Mouse (Mus musculus): ENCODE data around the gene Nab2. TPM values are rescaled to one million over a fixed set of nuclear protein-coding genes. Genes with fewer than 3 reads are reported as not detected.

Nab2 gene
- total and polyA plus RNA-seq, 3 experiments: 28.6 to 92.3 (median 41.0) TPM

DNA sequence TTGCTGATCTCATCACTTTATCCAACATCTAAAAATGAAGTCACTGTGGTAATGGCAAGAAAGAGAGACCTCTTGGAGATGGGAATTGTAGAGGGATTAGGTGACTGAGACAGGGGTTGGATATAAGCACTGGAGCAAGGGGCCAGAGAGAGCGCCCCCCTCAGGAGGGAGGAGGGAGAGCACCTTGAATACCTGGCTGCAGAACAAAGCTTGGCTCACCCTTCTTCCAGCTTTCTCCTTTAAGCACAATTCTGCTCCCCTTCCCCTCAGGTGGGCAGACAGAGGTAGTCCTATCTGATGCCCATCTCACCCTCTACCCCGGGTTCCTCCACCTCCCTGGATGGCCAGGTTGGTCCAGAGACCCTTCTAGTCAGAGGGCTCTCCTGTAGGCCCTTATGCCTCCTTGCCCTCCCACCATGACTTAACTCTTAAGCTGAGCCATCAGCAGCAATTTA, 36.4 kb upstream of the Nab2 start, which contains the start of gene Myo1a:
Gene Myo1a (plus strand): TSS at position 405 of the 455 bp plus-strand sequence.
- Histone ChIP-seq H3K4me1 (ENCODE audit: insufficient read depth, low read depth, low read length) (peaks cover 38% of the 10 kb centered on the region), H3K36me3 (replicated peaks) (peaks cover 8% of the 10 kb centered on the region), H3K4me3 (ENCODE audit: low read depth, low read length) (no peak within 1 kb of the TSS), H3K27me3 (ENCODE audit: insufficient read depth, low read length) (peaks cover 19% of the 10 kb centered on the region), H3K9me3 (replicated peaks) (no peaks in the 10 kb centered on the region)
- TF ChIP-seq TAL1 (conservative IDR thresholded peaks at IDR 0.05; ENCODE audit: low read depth, low read length): no peak
- peak; percentile 21; the same call in 1 of the 2 replicates for TF ChIP-seq CTCF (IDR thresholded peaks at IDR 0.05; ENCODE audit: low read depth, low read length)
- DNase-seq (ENCODE audit: low spot score): no peak
- ATAC-seq (ENCODE audit: extremely low read depth, insufficient number of reproducible peaks, low FRiP score, poor library complexity, severe bottlenecking): no peak

DNA sequence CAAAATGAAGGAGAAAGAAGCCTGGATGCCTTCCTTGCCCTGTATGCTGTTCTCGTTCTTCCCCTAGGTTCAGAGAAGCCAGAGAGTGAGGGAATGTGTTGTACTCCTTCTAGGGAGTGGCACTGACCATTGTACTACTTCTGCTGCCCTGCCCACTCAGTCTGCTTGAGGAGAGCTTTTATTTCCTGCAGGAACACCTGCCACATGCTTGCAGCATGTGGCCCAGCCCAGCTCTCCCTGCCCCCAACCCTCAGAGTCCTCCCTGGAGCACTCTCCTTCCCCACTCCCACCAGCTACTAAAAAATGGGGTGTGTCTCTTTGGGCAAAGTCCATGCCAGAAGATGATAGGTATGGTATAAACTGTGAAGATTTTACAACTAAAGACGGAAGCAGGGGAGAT, 35.9 kb upstream of the Nab2 start:
- no peak for DNase-seq (ENCODE audit: low spot score)
- Histone ChIP-seq H3K4me3 (ENCODE audit: low read depth, low read length) (no peak overlapping the region), H3K9me3 (replicated peaks) (no peaks in the 10 kb centered on the region), H3K4me1 (ENCODE audit: insufficient read depth, low read depth, low read length) (peaks cover 38% of the 10 kb centered on the region), H3K36me3 (replicated peaks) (peaks cover 13% of the 10 kb centered on the region), H3K27me3 (ENCODE audit: insufficient read depth, low read length) (peaks cover 19% of the 10 kb centered on the region)
- TF ChIP-seq GATA2 (IDR thresholded peaks at IDR 0.05; ENCODE audit: borderline replicate concordance, low read depth, low read length) (no peak), GATA1 (IDR thresholded peaks at IDR 0.05; ENCODE audit: borderline replicate concordance, low read length) (no peak), TAL1 (conservative IDR thresholded peaks at IDR 0.05; ENCODE audit: low read depth, low read length) (no peak), CTCF (IDR thresholded peaks at IDR 0.05; ENCODE audit: low read depth, low read length) (no peak), POLR2AphosphoS5 (IDR thresholded peaks at IDR 0.05; ENCODE audit: insufficient replicate concordance, low read depth, low read length) (no peak)
- ATAC-seq (ENCODE audit: extremely low read depth, insufficient number of reproducible peaks, low FRiP score, poor library complexity, severe bottlenecking): no peak

DNA sequence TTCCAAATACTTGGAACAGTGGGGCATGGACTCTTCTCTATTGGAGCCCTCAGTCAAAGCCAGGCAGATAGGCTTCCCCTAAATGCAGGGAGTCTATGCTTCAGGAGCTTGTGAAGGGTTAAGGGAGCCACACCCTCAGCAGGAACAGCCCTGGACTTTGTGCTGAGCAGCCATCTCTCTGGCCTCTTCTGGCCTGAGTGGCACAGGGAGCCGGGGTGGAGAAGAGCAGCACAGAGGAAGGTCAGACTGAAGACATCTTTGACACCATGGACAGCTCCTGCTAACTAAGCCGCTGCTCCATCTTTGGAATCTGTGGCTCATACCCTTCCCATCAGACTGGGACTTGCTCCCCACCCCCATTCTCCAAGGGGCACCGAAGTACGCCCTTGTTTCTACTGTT, 34.9 kb upstream of the Nab2 start:
- Histone ChIP-seq H3K4me1 (ENCODE audit: insufficient read depth, low read depth, low read length) (peaks cover 38% of the 10 kb centered on the region), H3K27me3 (ENCODE audit: insufficient read depth, low read length) (peaks cover 14% of the 10 kb centered on the region), H3K36me3 (replicated peaks) (peaks cover 22% of the 10 kb centered on the region), H3K9me3 (replicated peaks) (no peaks in the 10 kb centered on the region), H3K4me3 (ENCODE audit: low read depth, low read length) (no peak overlapping the region)
- TF ChIP-seq GATA1 (IDR thresholded peaks at IDR 0.05; ENCODE audit: borderline replicate concordance, low read length) (no peak), POLR2AphosphoS5 (IDR thresholded peaks at IDR 0.05; ENCODE audit: insufficient replicate concordance, low read depth, low read length) (no peak), CTCF (IDR thresholded peaks at IDR 0.05; ENCODE audit: low read depth, low read length) (no peak), TAL1 (conservative IDR thresholded peaks at IDR 0.05; ENCODE audit: low read depth, low read length) (no peak), GATA2 (IDR thresholded peaks at IDR 0.05; ENCODE audit: borderline replicate concordance, low read depth, low read length) (no peak)
- DNase-seq (ENCODE audit: low spot score) (peak; percentile 33), ATAC-seq (ENCODE audit: extremely low read depth, insufficient number of reproducible peaks, low FRiP score, poor library complexity, severe bottlenecking) (no peak)

DNA sequence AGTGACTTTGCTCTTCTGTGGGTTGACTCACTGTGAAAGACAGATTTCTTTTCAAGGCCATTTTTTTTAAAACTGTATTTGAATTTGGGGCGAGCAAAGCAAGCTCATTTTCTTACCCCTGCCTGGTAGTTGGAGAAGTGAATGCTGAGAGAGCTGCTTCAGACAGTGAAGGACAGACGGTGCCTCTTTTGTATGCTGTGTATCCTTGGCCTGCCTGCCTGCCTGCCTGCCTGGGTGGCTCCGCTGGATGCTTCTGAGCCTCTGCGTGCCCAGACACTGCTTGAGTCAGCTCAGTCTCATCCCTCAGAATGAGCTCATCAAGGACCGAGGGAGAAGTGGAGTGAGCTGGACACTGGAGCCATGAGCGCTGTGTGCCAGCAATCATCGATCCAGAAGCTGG, 30.6 kb upstream of the Nab2 start:
- Histone ChIP-seq H3K9me3 (replicated peaks) (no peaks in the 10 kb centered on the region), H3K4me3 (ENCODE audit: low read depth, low read length) (no peak overlapping the region), H3K4me1 (ENCODE audit: insufficient read depth, low read depth, low read length) (peaks cover 42% of the 10 kb centered on the region), H3K36me3 (replicated peaks) (peaks cover 58% of the 10 kb centered on the region), H3K27me3 (ENCODE audit: insufficient read depth, low read length) (no peaks in the 10 kb centered on the region)
- no peak for ATAC-seq (ENCODE audit: extremely low read depth, insufficient number of reproducible peaks, low FRiP score, poor library complexity, severe bottlenecking)
- DNase-seq (ENCODE audit: low spot score): no peak
- no peak for TF ChIP-seq TAL1 (conservative IDR thresholded peaks at IDR 0.05; ENCODE audit: low read depth, low read length)
- TF ChIP-seq CTCF (IDR thresholded peaks at IDR 0.05; ENCODE audit: low read depth, low read length): no peak
- no peak for TF ChIP-seq GATA2 (IDR thresholded peaks at IDR 0.05; ENCODE audit: borderline replicate concordance, low read depth, low read length)
- no peak for TF ChIP-seq GATA1 (IDR thresholded peaks at IDR 0.05; ENCODE audit: borderline replicate concordance, low read length)
- no peak for TF ChIP-seq POLR2AphosphoS5 (IDR thresholded peaks at IDR 0.05; ENCODE audit: insufficient replicate concordance, low read depth, low read length)

DNA sequence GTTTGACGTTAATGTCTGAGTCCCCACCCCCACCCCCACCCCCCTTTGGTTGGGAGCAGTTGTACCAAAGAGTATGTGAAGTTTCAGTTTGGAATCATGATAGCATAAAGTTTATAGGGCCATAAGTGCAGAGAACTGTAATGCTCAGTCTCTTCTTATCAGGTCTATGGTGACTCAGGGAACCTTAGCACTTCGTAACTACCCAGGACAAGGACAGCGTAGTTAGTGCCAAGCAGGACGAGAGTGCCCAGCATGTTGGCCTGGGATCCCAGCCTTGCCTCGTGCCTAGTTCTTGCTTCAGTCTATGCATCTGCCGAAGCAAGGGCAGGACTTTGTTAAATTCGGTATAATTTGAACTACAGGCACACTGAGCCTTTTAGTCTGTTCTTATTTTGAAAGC, 27.4 kb upstream of the Nab2 start:
- Histone ChIP-seq H3K9me3 (replicated peaks) (no peaks in the 10 kb centered on the region), H3K4me1 (ENCODE audit: insufficient read depth, low read depth, low read length) (peaks cover 38% of the 10 kb centered on the region), H3K27me3 (ENCODE audit: insufficient read depth, low read length) (no peaks in the 10 kb centered on the region), H3K4me3 (ENCODE audit: low read depth, low read length) (no peak overlapping the region; the same call in 1 of the 2 replicates), H3K36me3 (replicated peaks) (peaks cover 86% of the 10 kb centered on the region)
- DNase-seq (ENCODE audit: low spot score) (no peak), ATAC-seq (ENCODE audit: extremely low read depth, insufficient number of reproducible peaks, low FRiP score, poor library complexity, severe bottlenecking) (no peak)
- no peak for TF ChIP-seq GATA1 (IDR thresholded peaks at IDR 0.05; ENCODE audit: borderline replicate concordance, low read length)
- no peak for TF ChIP-seq GATA2 (IDR thresholded peaks at IDR 0.05; ENCODE audit: borderline replicate concordance, low read depth, low read length)
- no peak for TF ChIP-seq TAL1 (conservative IDR thresholded peaks at IDR 0.05; ENCODE audit: low read depth, low read length)
- TF ChIP-seq CTCF (IDR thresholded peaks at IDR 0.05; ENCODE audit: low read depth, low read length): no peak
- TF ChIP-seq POLR2AphosphoS5 (IDR thresholded peaks at IDR 0.05; ENCODE audit: insufficient replicate concordance, low read depth, low read length): no peak

DNA sequence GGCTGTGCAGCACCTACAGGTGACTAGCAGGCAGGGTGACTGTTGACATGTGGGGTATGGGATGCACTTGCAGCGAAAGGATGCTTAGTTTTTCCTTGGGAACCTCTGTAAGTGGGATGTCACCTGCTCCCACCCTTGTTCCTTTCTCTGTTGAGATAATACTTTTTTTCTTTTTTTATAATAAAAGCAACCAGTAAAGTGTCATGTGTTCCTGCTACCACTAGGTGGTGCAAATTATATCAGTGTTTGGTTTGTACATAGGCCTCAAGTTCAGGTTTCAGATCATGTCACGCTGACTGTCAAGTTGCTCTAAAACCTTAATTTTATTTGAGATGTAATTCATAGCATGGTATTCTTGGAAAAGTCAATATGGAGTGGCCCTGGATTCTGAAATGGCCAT, 26.3 kb upstream of the Nab2 start:
- H3K9me3 ChIP-seq (replicated peaks): no peaks in the 10 kb centered on the region
- peaks cover 85% of the 10 kb centered on the region for H3K36me3 ChIP-seq (replicated peaks)
- H3K4me3 ChIP-seq (ENCODE audit: low read depth, low read length): no peak overlapping the region
- DNase-seq (ENCODE audit: low spot score): no peak
- peak; percentile 34; the same call in 1 of the 2 replicates for TF ChIP-seq CTCF (IDR thresholded peaks at IDR 0.05; ENCODE audit: low read depth, low read length)
- no peak for TF ChIP-seq TAL1 (conservative IDR thresholded peaks at IDR 0.05; ENCODE audit: low read depth, low read length)
- TF ChIP-seq POLR2AphosphoS5 (IDR thresholded peaks at IDR 0.05; ENCODE audit: insufficient replicate concordance, low read depth, low read length): no peak
- TF ChIP-seq GATA1 (IDR thresholded peaks at IDR 0.05; ENCODE audit: borderline replicate concordance, low read length): no peak
- no peak for TF ChIP-seq GATA2 (IDR thresholded peaks at IDR 0.05; ENCODE audit: borderline replicate concordance, low read depth, low read length)
- H3K4me1 ChIP-seq (ENCODE audit: insufficient read depth, low read depth, low read length): peaks cover 38% of the 10 kb centered on the region
- ATAC-seq (ENCODE audit: extremely low read depth, insufficient number of reproducible peaks, low FRiP score, poor library complexity, severe bottlenecking): peak; percentile 43; the same call in 1 of the 2 replicates
- no peaks in the 10 kb centered on the region for H3K27me3 ChIP-seq (ENCODE audit: insufficient read depth, low read length)
